Mouse (Mus musculus): Measurements from ENCODE around the gene Evl.

DNA sequence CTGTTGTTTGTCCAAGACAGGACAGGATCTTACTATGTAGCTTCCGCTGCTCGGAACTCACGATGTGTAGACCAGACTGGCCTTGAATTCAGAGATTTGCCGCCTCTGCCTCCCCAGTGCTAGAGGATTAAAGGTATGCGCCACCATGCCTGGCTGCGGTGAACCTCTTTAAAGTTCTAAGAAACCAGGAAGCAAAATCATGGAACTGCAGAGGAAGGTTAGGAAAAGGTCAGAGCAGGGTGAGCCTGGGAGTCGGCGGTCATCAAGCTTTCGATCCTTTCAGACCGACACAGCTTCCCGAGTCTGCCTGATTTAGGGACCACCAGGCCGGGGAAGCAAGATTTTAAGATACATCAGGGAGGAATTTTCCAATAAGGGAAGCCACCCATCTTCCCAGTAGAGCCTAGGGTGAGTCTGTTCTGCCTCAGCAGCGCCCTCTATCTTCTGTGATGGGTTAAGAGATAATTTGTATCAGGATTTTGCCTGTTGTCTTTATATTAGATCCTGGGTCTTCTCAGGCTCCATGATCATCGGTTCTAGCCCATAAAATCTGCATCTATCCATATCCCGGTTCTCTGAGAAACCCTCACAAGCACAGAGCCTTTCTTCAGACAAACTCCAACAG lies 7.2 kb upstream of the Evl start:
- TF ChIP-seq POLR2A (IDR thresholded peaks at IDR 0.05; ENCODE audit: low read depth, low read length): no peak
- no peak for TF ChIP-seq CTCF (IDR thresholded peaks at IDR 0.05; ENCODE audit: extremely low read depth, insufficient read depth, insufficient read length, insufficient replicate concordance)

Data from spleen, adult 2 months (tissue).